Mouse (Mus musculus): ENCODE results near the gene Vmn2r80.
A peak's percentile ranks its signal among the peaks of the same experiment; 100 is the strongest.
"Not testable (repeated sequence)": the region's sequence is repeated elsewhere in the genome, so short reads cannot be mapped to it uniquely, and the experiment has no call there.

The Vmn2r80 gene

GRCm38 (mm10) chr10:79148469-79148868 is at the start of gene Vmn2r80:
Gene Vmn2r80, plus strand, starts transcription at chr10:79148769.
- not testable (repeated sequence) for DNase-seq (ENCODE audit: low spot score)

- DNase-seq (ENCODE audit: low spot score) = no peak
Observed at GRCm38 (mm10) chr10:79106325-79107282, 42.0 kb upstream of the Vmn2r80 start.

- DNase-seq (ENCODE audit: low spot score) = no peak
Observed at GRCm38 (mm10) chr10:79107531-79107930, 41.0 kb upstream of the Vmn2r80 start.

GRCm38 (mm10) chr10:79109156-79109555 is 39.4 kb upstream of the Vmn2r80 start:
- no peak for DNase-seq (ENCODE audit: low spot score)

GRCm38 (mm10) chr10:79110482-79110881 is 38.1 kb upstream of the Vmn2r80 start:
- DNase-seq (ENCODE audit: low spot score) = no peak

GRCm38 (mm10) chr10:79115085-79115484 is 33.5 kb upstream of the Vmn2r80 start:
- no peak for DNase-seq (ENCODE audit: low spot score)

- DNase-seq (ENCODE audit: low spot score) = peak; percentile 60
Observed at GRCm38 (mm10) chr10:79116125-79116849, 32.3 kb upstream of the Vmn2r80 start.

GRCm38 (mm10) chr10:79151602-79152001 is 3.0 kb downstream of the Vmn2r80 start:
- DNase-seq (ENCODE audit: low spot score) = no peak

GRCm38 (mm10) chr10:79199973-79200372 is 51.4 kb downstream of the Vmn2r80 start:
- not testable (repeated sequence) for DNase-seq (ENCODE audit: low spot score)

GRCm38 (mm10) chr10:79220432-79220831 is 71.9 kb downstream of the Vmn2r80 start:
- DNase-seq (ENCODE audit: low spot score) = no peak

- DNase-seq (ENCODE audit: low spot score) = no peak
Observed at GRCm38 (mm10) chr10:79221606-79222005, 73.0 kb downstream of the Vmn2r80 start.

GRCm38 (mm10) chr10:79222214-79222613 is 73.6 kb downstream of the Vmn2r80 start:
- DNase-seq (ENCODE audit: low spot score) = no peak

Data from urinary bladder, postnatal 14 days (tissue).